Mouse (Mus musculus) kidney, postnatal 25 days (tissue): ENCODE data around the gene St7.
A peak's percentile ranks its signal among the peaks of the same experiment; 100 is the strongest.

Experiments used
- DNase-seq, 2 experiments: peaks; one replicate each; pipeline ENCODE4 v3.0.0; 2021; ENCODE audit warnings: mixed read lengths in 2 of 2

The St7 gene

GRCm38 (mm10) chr6:17828382-17828781 lies 135.6 kb downstream of the St7 start:
- DNase-seq = no peak

DNA sequence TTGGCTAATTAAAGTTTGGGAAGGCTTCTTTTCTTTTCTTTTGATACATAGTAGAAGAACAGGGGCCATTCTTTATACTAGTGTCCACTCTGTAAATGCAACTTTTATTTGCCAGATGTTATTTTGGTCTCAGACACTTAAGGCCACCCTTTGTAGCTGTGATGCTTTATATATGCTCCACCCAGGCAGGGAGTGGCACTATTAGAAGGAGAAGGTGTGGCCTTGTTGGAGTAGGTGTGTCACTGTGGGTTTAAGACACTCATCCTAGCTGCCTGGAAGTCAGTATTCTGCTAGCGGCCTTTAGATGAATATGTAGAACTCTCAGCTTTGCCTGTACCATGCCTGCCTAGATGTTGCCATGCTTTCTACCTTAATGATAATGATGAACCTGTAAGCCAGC lies 137.2 kb downstream of the St7 start:
- DNase-seq = no peak

GRCm38 (mm10) chr6:17834493-17834892 lies 141.8 kb downstream of the St7 start:
- DNase-seq = peak; percentile 56 to 83

DNA sequence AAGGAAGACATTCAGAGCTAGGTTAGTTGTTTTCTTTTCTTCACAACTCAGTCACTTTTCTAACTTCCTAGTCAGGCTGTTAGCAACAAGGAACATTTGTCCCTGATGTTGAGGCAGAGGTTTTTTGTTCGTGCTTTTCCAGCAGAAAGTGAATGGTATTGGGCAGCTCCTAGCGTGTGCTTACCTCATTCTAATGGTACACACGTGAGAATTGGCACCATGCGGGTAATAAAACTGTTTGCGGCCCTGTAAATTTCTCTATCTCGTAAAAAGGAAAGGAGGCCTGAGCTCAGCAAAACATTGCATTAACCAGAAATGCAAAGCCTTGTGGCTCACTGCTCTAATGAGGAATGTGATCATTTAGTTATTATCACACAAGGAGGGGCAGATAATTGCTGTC lies 143.0 kb downstream of the St7 start:
- DNase-seq = no peak

GRCm38 (mm10) chr6:17837676-17838075 lies 144.9 kb downstream of the St7 start:
- no peak for DNase-seq

DNA sequence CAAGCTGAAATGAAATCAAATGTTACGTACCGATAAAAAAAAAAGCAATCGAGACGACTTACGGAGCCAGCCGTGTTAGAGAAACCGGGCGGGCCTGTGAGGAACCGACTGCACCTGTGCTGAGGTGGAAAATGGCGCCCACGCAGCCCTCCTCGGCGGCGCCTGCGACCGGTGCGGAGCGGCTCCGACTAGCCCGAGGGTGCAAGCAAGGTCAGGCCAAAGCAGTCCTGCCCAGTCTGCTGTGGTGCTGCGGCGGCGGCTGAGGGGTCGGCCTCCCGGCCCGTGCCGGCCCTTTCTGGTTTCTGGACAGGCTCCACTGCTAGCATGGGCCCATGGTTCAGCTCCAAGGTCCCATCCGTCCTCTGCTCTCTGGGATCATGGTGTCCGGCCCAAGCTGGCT lies 147.7 kb downstream of the St7 start:
- DNase-seq = no peak

DNA sequence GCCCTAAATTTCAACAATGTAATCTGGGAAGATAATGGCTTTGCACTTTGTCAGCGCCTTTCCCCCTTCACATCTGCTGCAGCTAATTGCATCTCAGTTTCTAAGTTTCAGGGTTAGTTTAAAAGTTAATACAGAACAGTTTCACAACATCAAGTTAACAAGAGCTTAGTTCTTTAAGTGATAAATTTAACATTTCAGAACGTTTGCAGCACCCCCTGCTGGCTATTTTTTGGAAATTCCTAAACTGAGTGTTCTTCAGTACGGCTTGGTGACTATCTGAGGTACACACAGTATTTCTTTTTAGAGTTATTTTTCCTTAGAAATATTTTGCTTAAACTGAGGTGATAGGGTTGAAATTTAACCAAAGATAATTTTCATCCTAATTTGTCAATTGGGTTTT lies 150.0 kb downstream of the St7 start:
- DNase-seq = peak in 1 of 2 experiments; percentile 74

- DNase-seq = no peak
Observed at GRCm38 (mm10) chr6:17851316-17851715, 158.6 kb downstream of the St7 start.

DNA sequence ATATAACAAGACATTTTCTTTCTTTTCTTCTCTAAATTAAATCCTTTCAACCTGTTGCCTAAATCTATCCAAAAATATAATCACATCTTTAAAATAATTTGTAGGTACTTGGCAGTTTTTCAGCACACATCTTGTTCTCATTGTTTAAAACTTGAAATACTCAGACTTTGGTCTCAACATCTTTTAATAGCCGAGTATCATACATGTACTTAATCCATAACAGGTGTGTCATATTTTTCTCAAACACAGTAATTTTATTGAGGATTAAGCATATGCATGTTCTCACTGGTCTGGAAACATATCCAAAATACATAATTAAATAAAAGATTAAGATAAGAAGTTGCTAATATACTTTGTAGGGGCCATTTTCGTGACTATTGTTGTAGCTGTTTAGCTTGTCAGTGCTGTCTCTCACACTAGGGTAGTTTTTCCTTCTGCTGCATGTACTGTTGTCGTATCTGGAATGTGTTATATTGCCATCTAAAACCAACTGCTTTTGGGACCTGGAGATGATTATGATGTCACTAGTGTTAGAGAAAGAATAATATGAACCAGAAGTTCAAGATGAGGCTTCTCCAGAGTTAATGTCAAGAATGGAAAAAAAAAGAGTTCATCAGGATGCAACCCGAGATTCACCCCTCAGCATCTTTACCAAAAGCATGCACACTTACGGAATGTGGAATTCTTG lies 161.0 kb downstream of the St7 start:
- DNase-seq = no peak

- DNase-seq = no peak
Observed at GRCm38 (mm10) chr6:17855616-17856015, 162.9 kb downstream of the St7 start.

DNA sequence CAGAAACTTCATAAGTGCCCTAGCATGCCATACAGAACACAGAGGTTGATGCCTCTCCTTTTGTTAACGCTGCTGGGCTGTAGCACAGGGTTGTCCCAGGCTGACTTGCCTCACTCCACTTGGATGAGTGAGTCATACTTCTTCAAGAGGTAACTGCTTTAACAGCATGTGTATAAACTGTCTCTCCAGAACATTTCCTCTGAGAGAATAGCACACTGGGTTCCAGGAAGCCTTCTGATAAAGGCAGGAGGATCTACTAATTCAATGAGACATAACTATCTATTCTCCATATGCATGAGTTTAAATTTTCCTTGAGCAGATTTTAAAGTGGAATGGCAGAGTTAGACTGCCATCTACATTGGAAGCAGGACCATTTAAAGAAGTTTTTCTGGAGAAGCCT lies 166.8 kb downstream of the St7 start:
- no peak for DNase-seq

DNA sequence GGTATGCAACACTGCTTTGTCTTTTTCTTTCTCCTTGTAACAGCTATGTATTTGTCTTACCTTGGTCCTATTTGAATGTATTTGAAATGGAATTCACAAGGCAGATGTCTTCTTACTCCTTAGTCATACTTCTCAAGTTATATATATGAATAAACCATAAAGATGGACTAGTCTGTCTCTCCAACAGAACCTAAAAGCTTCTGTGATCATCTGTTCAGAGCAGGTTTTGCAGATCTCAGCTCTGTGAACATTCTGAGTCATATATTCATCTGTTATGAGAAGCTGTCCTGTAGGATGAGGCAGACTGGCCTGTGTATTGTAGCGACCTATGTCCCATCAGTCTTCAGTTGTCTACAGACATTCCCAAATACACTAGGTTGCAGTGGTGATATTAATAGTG lies 167.7 kb downstream of the St7 start:
- no peak for DNase-seq

DNA sequence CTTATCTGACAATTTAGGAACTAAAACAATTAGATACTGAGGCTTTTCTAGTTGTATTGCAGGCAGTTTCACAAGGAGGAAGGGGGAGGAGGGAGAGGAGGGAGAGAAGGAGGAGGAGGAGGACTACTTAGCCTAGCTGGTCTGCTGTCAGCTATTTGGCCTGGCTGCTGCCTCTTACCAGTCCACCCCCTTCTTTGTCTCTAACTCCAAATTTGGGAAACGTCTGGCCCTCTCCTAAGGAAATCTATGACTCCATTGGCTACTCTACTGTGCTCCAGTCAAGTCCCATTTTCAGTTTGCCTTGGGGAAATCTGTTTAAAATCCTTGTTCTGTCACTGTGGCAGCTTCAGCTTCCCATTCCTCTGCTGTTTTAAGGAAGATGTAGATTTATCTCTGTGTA lies 175.1 kb downstream of the St7 start:
- DNase-seq = no peak

DNA sequence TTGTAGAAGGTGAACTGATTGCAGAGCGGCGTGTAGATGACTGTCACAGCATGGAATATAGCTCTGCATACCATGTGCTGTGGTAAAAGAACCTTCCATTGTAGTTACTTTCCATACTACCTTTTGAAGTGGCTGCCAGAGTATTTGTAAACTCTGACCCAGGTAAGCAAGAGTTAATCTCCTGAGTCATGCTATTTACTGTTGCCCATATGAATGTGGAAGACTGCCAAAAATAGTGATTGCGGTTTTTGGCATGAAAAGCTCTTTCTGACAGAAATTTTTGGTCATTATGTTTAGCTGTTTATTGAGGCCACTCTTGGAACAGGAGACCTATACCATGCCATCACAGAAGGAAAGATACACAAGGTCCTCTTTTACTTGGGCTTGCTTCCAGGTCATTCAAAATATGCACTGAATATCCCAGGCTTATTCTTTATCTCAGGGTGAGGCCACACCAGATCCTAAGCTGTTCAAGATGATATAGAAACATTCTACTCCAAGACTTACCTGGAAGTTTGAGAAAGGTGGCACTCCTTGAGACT lies 179.2 kb downstream of the St7 start:
- no peak for DNase-seq

DNA sequence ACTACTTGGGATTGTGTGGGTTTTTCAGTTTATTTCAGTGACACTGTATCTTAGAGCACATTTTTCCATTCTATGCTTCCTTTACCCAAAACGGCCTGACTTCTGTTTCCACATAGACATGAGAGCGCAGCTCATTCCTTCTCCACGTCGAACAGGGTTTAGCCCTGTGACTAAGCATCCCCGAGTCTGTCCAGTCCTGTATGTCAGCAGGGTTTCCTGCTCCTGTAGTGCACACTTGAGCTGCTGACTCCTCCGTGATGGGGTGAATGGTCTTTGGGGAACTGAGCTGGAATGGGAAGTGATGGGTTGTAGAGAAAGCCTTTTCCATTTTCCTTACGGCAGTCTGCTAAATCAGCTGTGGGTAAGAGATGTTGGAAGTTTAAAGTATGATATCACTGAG lies 182.9 kb downstream of the St7 start:
- DNase-seq = no peak

GRCm38 (mm10) chr6:17876023-17876613 lies 183.4 kb downstream of the St7 start:
- DNase-seq = no peak

DNA sequence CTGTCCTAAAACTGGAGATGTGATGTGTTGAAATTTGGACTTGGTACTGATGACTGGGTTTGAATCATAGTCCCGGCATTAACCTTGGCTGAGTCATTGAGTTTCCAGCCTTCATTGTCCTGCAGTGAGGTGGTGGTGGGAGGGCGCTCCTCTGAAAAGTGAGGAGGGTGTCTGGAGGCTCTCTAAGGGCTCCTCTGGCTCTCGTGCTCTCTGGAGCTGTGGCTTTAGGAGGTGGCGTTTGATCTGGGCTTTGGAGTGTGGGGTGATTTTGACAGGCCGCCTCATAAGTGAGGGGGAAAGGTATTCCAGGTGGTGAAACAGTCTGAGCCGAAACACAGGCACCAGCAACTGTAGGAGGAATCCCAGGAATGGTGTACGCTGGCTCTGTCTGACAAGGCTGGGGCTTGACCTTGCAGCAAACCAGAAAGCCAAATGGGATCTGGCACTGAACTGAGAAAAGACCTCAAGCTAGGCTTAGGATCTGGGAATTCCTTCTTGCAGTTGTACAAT lies 184.0 kb downstream of the St7 start:
- no peak for DNase-seq

GRCm38 (mm10) chr6:17882943-17883342 lies 190.2 kb downstream of the St7 start:
- DNase-seq = no peak

GRCm38 (mm10) chr6:17887765-17888164 lies 195.0 kb downstream of the St7 start:
- DNase-seq = no peak

DNA sequence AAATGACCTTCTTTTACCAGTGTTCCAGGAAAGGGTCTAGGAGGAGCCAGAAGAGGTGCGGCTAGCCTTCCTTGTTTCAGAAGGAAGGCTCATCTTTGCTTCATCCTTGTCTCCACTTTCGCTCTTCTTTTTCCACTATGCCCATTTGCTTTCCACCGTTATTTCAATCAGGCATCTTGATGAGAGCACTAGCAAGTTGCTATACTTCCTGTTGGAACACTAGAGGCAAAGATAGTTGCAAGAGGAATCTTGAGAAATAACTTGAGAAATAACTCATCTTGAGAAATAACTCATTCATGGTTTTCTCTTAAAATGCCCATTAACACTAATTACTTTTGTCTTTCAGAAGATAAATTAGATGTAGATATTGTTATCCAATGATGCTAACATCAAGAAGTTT lies 202.8 kb downstream of the St7 start:
- DNase-seq = no peak

- DNase-seq = no peak
Observed at GRCm38 (mm10) chr6:17898539-17898938, 205.8 kb downstream of the St7 start.

DNA sequence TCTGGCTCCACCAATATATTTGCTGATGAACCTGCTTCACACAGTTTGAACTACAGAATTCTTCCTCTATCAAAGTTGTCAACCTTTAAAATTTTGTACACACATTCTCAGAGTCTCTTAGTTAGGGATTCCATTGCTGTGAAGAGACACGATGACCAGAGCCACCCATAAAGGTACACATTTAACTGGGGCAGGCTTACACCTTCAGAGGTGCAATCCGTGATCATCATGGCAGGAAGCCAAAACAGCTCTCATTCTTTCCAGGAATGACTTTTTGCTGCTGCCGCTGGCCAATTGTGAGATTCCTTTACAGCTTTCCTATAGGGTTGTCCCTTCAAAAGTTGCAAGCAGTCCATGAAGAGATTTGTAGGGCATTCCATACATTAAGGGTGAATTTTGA lies 210.6 kb downstream of the St7 start:
- no peak for DNase-seq

DNA sequence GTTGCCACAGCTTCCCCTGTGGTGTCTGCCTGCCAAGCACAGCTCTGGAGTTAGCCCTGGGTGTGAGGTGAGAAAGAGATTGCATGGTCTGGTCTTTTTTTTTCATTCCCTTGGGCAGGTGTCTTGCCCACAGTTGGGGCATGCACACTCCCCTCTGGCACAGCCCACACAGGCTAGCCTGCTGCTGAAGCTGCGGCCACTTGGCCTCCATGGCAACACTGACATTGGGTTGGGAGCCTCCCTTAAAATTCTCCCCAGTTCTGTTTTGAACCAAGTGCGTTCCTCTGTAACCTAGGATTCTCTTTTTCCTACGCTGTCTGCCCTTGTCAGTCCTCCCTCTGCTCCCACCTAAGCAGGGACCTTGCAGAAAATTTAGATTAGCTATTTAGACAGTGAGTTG lies 213.0 kb downstream of the St7 start:
- DNase-seq = no peak

GRCm38 (mm10) chr6:17906289-17906688 lies 213.6 kb downstream of the St7 start:
- DNase-seq = no peak

DNA sequence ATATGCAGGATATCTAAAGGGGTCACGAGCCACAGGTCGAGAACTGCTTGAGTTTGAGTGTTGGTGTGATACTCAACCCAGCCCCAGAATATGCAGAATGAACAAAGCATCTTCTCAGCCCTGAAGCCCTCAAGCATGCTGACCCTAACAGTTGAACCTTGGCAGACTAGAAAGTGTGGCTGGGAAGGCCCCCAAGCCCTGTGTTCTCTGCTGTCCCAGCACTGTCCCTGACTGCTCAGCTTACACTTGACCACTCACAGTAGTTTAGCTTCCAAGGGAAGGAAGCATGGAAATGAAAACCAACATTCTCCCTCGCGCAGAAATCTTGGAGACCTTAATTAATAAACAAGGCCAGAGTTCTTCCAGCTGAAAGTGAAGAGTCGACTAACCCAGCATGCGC lies 219.6 kb downstream of the St7 start:
- no peak for DNase-seq
